Mouse (Mus musculus) forebrain, embryonic 11.5 days (tissue): Measurements from ENCODE around the gene Slc51b. TPM values are rescaled to one million over a fixed set of nuclear protein-coding genes. Genes with fewer than 3 reads are reported as not detected.
A peak's percentile ranks its signal among the peaks of the same experiment; 100 is the strongest.

Source experiments
- ATAC-seq: fragments of 200-750 bp; cut with Nextera tagmentation; replicated peaks from 2 replicates; pipeline ENCODE4 v1.8.0; 2017; ENCODE audit warnings: moderate TSS enrichment; ENCODE audit not compliant: low FRiP score
- DNase-seq: peaks from one replicate; pipeline ENCODE4 v3.0.0-alpha.2; 2017; ENCODE audit warnings: low spot score
- H3K27ac ChIP-seq: fragments of 300-500 bp; sonication (generic); 2 replicates; pipeline ENCODE4 v1.5.1; 2014; ENCODE audit warnings: low read depth, low read length
- H3K27me3 ChIP-seq: fragments of 300-500 bp; sonication (generic); 2 replicates; pipeline ENCODE4 v1.6.1; 2014; ENCODE audit warnings: mild to moderate bottlenecking, low read length, mixed read lengths; ENCODE audit not compliant: control insufficient read depth, insufficient read depth
- H3K36me3 ChIP-seq: fragments of 300-500 bp; sonication (generic); 2 replicates; pipeline ENCODE4 v1.6.1; 2014; ENCODE audit warnings: mild to moderate bottlenecking, low read length, moderate library complexity, mixed read lengths; ENCODE audit not compliant: control insufficient read depth, insufficient read depth
- H3K4me1 ChIP-seq: fragments of 300-500 bp; sonication (generic); replicated peaks from 2 replicates; pipeline ENCODE4 v1.6.1; 2014; ENCODE audit warnings: low read length, mixed read lengths; ENCODE audit not compliant: control insufficient read depth, insufficient read depth
- H3K4me2 ChIP-seq: fragments of 300-500 bp; sonication (generic); 2 replicates; pipeline ENCODE4 v1.6.1; 2014; ENCODE audit warnings: low read depth, mild to moderate bottlenecking, low read length, moderate library complexity, mixed read lengths; ENCODE audit not compliant: severe bottlenecking
- H3K4me3 ChIP-seq: fragments of 300-500 bp; sonication (generic); 2 replicates; pipeline ENCODE4 v1.5.1; 2014; ENCODE audit warnings: low read depth, low read length
- H3K9ac ChIP-seq: fragments of 300-500 bp; sonication (generic); 2 replicates; pipeline ENCODE4 v1.6.1; 2014; ENCODE audit warnings: low read length
- H3K9me3 ChIP-seq: fragments of 300-500 bp; sonication (generic); 2 replicates; pipeline ENCODE4 v1.6.1; 2016; ENCODE audit warnings: low read length, mixed read lengths; ENCODE audit not compliant: control insufficient read depth
- WGBS: fragments of 180-500 bp; shearing (Covaris S2); extraction: QIAGEN DNeasy Blood & Tissue Kit; methylation state at CpG from one replicate; pipeline ENCODE4 v1.1.7; 2014; 5-methylcytosine and 5-hydroxymethylcytosine counted together
- polyA plus RNA-seq: library from polyadenylated mRNA; unstranded; fragments of >200 nt; fragmentation: Nextera tagmentation; extraction: Ambion mirVana; gene quantifications from 2 replicates; pipeline ENCODE4 v1.2.1, GENCODE M21; 2014

Slc51b gene
- polyA plus RNA-seq, 1 experiment from 2014 or later: not detected

DNA sequence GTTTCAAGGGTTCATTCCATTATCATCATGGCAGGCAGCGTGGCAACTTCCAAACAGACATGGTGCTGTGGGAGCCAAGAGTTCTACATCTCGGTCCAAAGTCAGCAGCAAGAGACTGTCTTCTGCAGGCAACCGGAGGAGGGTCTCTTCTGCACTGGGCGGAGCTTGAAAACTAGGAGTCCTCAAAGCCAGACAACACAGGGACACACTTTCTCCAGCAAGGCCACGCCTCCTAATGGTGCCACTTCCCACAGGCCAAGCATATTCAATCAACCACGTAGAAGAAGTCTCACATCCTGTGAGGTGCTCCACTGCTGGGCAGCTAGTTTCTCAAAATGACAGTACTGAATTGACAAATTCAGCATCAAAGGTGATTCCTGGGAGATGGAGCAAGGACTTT is 25.2 kb upstream of the Slc51b start:
- Histone ChIP-seq H3K36me3 (peaks cover 12% of the 10 kb centered on the region), H3K27ac (no peak overlapping the region), H3K4me1 (no peaks in the 10 kb centered on the region), H3K4me2 (no peak overlapping the region), H3K4me3 (no peak overlapping the region), H3K27me3 (no peaks in the 10 kb centered on the region), H3K9ac (no peak overlapping the region), H3K9me3 (no peaks in the 10 kb centered on the region)
- 90% methylated on average over 6 of the region's 6 CpGs for WGBS
- ATAC-seq: no peak
- no peak for DNase-seq

DNA sequence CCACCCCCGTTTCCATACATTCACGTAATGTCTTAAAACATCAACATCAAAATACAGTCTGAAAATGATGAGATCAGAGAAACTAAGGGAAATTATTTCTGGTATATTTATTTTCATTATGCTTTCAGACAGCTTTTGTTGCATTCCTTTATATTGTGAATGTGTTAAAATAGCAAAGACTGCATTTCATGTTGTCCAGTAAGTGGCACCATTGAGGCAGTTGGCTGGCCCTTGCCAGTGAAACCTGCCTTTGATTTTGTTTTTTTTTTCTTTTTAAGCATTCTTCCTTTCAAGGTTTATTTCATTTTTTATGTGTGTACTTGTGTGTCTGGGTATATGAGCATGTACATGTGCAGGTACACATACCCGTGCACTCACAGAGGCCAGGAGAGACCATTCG is 21.9 kb upstream of the Slc51b start:
- Histone ChIP-seq H3K4me3 (no peak overlapping the region), H3K4me2 (no peak overlapping the region), H3K4me1 (no peaks in the 10 kb centered on the region), H3K36me3 (peaks cover 12% of the 10 kb centered on the region), H3K27ac (no peak overlapping the region), H3K9ac (no peak overlapping the region), H3K27me3 (no peaks in the 10 kb centered on the region), H3K9me3 (no peaks in the 10 kb centered on the region)
- DNase-seq (no peak), ATAC-seq (no peak)
- WGBS: 93% methylated on average over 4 of the region's 4 CpGs

DNA sequence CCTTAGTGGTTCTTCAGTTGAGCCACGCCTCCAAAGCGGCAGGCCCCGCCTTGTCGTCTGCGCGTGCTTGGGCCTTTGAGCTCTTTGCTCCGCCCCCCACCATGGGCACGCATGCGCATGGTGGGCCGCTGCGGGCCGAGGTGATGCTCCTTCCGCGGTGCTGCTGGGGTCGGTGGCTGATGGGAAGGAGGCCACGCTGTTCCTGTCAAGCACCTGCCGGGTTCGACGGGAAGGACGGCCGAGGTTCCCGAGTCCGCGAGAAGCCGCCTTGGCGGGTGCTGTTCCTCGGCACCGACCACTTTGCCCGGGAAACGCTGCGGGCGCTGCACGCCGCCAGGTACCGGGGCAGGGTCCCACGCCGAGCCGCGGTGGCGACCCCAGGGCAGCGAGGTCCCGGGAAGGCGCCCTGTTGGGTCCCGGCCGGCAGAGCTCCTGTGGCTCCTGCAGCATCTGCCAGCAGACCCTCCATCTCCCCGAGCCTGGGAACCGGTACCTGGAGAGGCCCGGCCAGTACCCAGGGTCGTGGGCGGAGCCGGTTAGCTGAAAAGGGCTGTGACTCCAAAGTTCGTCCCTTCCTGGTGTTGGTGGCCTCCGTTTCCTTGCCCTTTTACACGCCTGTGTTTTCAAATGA is 13.0 kb upstream of the Slc51b start, which contains the start of gene Mtfmt:
Mtfmt (plus strand) TSS at position 112 of the 631 bp plus-strand sequence.
- DNase-seq (peak; percentile 96), ATAC-seq (peak; percentile 91)
- Histone ChIP-seq H3K27me3 (no peaks in the 10 kb centered on the region), H3K27ac (no peak within 1 kb of the TSS), H3K36me3 (no peaks in the 10 kb centered on the region), H3K4me3 (peak within 1 kb of the TSS; percentile 88), H3K9ac (peak within 1 kb of the TSS; percentile 85), H3K4me1 (no peaks in the 10 kb centered on the region), H3K4me2 (peak within 1 kb of the TSS; percentile 77), H3K9me3 (no peaks in the 10 kb centered on the region)
- WGBS: under 1% methylated on average over 54 of the region's 54 CpGs

DNA sequence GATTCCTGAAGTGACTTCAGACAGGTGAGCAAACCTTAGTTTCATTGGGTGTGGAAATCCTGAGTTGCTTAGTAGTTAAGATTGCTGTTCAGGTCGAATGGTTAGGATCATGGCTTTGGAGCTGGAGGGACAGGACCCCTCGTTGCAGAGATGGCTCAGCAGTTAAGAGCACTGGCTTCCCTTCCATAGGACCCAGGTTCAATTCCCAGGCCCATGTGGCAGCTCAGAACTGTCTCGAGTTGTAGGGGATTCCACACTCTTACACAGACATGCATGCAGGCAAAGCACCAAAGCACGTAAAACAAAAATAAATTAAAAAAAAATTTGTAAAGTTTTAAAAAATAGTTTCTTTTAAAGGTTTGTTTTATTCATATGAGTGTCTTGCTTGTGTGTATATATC is 12.5 kb upstream of the Slc51b start:
- H3K27ac ChIP-seq: no peak overlapping the region
- H3K4me2 ChIP-seq: no peak overlapping the region
- peak; percentile 35; the same call in 1 of the 2 replicates for ATAC-seq
- H3K9ac ChIP-seq: no peak overlapping the region
- H3K4me1 ChIP-seq: no peaks in the 10 kb centered on the region
- no peak overlapping the region for H3K4me3 ChIP-seq
- WGBS: 69% methylated on average over 4 of the region's 4 CpGs
- H3K36me3 ChIP-seq: no peaks in the 10 kb centered on the region
- H3K9me3 ChIP-seq: no peaks in the 10 kb centered on the region
- DNase-seq: no peak
- H3K27me3 ChIP-seq: no peaks in the 10 kb centered on the region

DNA sequence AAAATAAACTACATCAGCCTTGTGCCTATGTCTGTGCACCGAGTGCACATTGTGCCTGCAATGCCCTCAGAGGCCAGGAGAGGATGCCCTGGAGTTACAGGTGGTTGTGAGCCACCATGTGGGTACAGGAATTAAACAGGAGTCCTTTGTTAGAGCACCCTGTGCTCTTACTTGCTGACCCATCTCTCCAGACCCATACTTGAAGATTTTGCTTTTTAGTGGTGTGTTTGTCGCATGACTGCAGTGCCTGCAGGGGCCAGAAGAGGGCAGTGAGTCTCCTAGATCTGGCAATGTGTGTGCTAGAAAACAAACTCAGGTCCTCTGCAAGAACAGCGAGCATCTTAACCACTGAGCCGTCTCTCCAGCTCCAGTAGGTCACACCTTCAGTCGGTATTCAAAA is 11.4 kb upstream of the Slc51b start:
- ATAC-seq (no peak), DNase-seq (peak; percentile 73)
- WGBS: 64% methylated on average over 5 of the region's 5 CpGs
- no peak overlapping the region for H3K4me3 ChIP-seq
- H3K27ac ChIP-seq: no peak overlapping the region
- no peaks in the 10 kb centered on the region for H3K4me1 ChIP-seq
- H3K27me3 ChIP-seq: no peaks in the 10 kb centered on the region
- H3K9ac ChIP-seq: no peak overlapping the region
- H3K36me3 ChIP-seq: no peaks in the 10 kb centered on the region
- H3K9me3 ChIP-seq: no peaks in the 10 kb centered on the region
- no peak overlapping the region for H3K4me2 ChIP-seq

DNA sequence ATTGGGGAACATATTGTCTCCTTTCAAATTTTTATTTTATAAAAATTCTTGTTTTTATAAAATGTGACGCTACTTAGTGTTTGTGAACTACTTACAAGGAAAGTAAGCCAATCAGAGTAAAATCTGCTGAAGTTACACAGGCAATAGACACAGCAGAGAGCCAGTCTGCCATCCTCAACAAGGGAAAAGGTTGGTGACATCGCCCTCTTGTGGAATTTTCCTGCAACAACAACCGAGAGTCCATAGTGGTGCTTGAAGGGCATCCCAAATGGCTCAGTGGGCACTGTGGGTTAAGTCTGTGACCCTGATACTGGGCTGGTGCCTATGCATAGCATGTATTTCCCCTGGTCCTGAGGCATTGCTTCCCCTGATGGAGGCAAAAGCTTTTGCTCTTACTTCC is 9.5 kb upstream of the Slc51b start:
- no peak overlapping the region for H3K4me2 ChIP-seq
- no peak overlapping the region for H3K27ac ChIP-seq
- H3K4me3 ChIP-seq: no peak overlapping the region
- DNase-seq: peak; percentile 87
- H3K36me3 ChIP-seq: no peaks in the 10 kb centered on the region
- H3K9me3 ChIP-seq: no peaks in the 10 kb centered on the region
- WGBS: 3% methylated on average over 3 of the region's 3 CpGs
- H3K4me1 ChIP-seq: no peaks in the 10 kb centered on the region
- ATAC-seq: no peak
- H3K9ac ChIP-seq: no peak overlapping the region
- no peaks in the 10 kb centered on the region for H3K27me3 ChIP-seq

DNA sequence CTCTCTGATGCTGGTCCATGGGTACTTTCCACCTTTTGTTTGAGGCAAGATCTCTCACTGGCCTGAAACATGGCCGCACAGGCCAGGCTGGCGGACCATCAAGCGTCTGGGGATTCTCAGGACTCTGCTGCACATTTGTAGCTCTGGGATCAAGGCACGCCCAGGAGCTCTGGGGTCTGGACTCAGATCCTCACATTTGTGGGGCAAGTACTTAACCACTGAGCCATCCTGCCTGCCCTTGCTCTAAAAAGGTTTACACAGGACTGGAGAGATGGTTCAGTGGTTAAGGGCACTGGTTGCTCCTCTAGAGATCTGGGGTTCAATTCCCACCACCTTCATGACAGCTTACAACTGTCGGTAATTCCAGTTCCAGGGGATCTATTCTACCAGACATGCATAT is 8.2 kb upstream of the Slc51b start:
- Histone ChIP-seq H3K9me3 (no peaks in the 10 kb centered on the region), H3K27me3 (no peaks in the 10 kb centered on the region), H3K4me3 (no peak overlapping the region), H3K4me1 (no peaks in the 10 kb centered on the region), H3K4me2 (no peak overlapping the region), H3K9ac (no peak overlapping the region), H3K36me3 (no peaks in the 10 kb centered on the region), H3K27ac (no peak overlapping the region)
- DNase-seq: no peak
- WGBS: 82% methylated on average over 5 of the region's 5 CpGs
- no peak for ATAC-seq

DNA sequence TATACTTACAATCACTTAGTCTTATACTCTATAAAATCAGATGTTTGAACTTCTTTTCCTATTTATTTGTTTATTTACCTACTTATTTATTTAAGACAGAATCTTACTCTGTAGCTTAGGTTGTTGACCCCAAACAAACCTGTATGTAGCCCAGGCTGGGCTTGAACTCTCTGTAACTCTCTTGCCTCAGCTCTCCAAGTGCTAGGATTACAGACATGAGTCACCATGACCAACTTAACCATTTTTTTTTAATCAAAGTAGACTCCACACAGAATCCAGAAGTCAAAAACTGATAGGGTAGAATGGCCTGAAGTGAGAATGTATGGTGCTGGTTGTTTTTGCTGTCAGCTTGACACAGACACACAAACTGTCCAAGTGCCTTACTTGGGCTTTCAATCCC is 7.6 kb upstream of the Slc51b start:
- Histone ChIP-seq H3K27me3 (no peaks in the 10 kb centered on the region), H3K36me3 (no peaks in the 10 kb centered on the region), H3K4me2 (no peak overlapping the region), H3K4me3 (no peak overlapping the region), H3K9me3 (no peaks in the 10 kb centered on the region), H3K4me1 (no peaks in the 10 kb centered on the region), H3K9ac (no peak overlapping the region), H3K27ac (no peak overlapping the region)
- DNase-seq (no peak), ATAC-seq (no peak)

DNA sequence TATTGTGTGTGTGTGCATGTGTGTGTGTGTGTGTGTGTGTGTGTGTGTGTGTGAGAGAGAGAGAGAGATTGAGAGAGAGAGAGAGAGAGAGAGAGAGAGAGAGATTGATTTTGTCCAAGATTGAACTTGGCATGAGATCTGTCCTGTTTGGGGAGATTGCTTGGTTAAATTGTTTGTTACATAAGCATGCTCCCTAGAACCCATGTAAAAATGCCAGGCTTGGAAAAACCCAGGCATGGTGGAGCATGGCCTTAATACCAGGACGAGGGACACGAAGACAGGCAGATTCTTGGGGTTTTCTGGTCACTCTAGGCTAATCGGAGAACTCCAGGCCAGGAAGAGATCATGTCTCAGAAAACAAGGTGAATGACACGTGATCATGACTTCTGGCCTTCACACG is 5.2 kb upstream of the Slc51b start:
- Histone ChIP-seq H3K36me3 (no peaks in the 10 kb centered on the region), H3K4me2 (no peak overlapping the region), H3K9me3 (no peaks in the 10 kb centered on the region), H3K4me1 (no peaks in the 10 kb centered on the region), H3K27ac (no peak overlapping the region), H3K9ac (no peak overlapping the region), H3K27me3 (no peaks in the 10 kb centered on the region), H3K4me3 (no peak overlapping the region)
- ATAC-seq: no peak
- no peak for DNase-seq
- 86% methylated on average over 5 of the region's 5 CpGs for WGBS
